ENCODE assay signal across 12 mouse cellular contexts in genomic region chr11:46308271-46308974, GRCm38 (mm10). TPM values are rescaled to one million over a fixed set of nuclear protein-coding genes. Genes with fewer than 3 reads are reported as not detected.
DNase-seq lines count a peak whose midpoint lies in the region; ATAC-seq lines count a peak whose summit lies in the region.
"Had no signal": no experiment of that assay in that cellular context is flagged by ENCODE, and none has a peak within 500 bp of the region (broad histone marks: within the 10 kb centered on the region; RNA-seq: fewer than 3 reads in every experiment).

No protein-coding gene starts in this region.

- 0 out of 2 replicates have a peak overlapping the region, but pooled peaks have one; percentile 93 for H3K27ac ChIP-seq in midbrain, embryonic 13.5 days
- no peak overlapping the region for H3K27ac ChIP-seq in midbrain, embryonic 11.5 days (ENCODE audit: low read depth, low read length)
- no peak overlapping the region for H3K27ac ChIP-seq in hindbrain, embryonic 12.5 days
- no peak overlapping the region for H3K27ac ChIP-seq in neural tube, embryonic 15.5 days (replicated peaks)
- H3K27ac ChIP-seq in kidney, embryonic 15.5 days, result no peak overlapping the region
- H3K27ac ChIP-seq: heart, embryonic 15.5 days; liver, embryonic 14.5 days had no signal

- peaks cover 63% of the 10 kb centered on the region for H3K4me1 ChIP-seq in midbrain, embryonic 13.5 days (replicated peaks)
- H3K4me1 ChIP-seq in midbrain, embryonic 11.5 days (ENCODE audit: control insufficient read depth, insufficient read depth, low read length), result peaks cover 19% of the 10 kb centered on the region
- peaks cover 46% of the 10 kb centered on the region for H3K4me1 ChIP-seq in hindbrain, embryonic 12.5 days
- peaks cover 68% of the 10 kb centered on the region for H3K4me1 ChIP-seq in neural tube, embryonic 15.5 days
- peaks cover 31% of the 10 kb centered on the region for H3K4me1 ChIP-seq in kidney, embryonic 15.5 days

- WGBS in midbrain, embryonic 13.5 days, result 93% methylated on average over 11 of the region's 11 CpGs
- whole genome bisulfite sequencing in midbrain, embryonic 11.5 days, result 95% methylated on average over 11 of the region's 11 CpGs
- WGBS in hindbrain, embryonic 12.5 days, result 91% methylated on average over 11 of the region's 11 CpGs
- WGBS in neural tube, embryonic 15.5 days, result 84% methylated on average over 11 of the region's 11 CpGs
- 83% methylated on average over 11 of the region's 11 CpGs for WGBS in kidney, embryonic 15.5 days

- H3K9me3 ChIP-seq in midbrain, embryonic 13.5 days, result no peaks in the 10 kb centered on the region
- H3K9me3 ChIP-seq in midbrain, embryonic 11.5 days (ENCODE audit: control insufficient read depth, low read length), result no peaks in the 10 kb centered on the region
- H3K9me3 ChIP-seq in hindbrain, embryonic 12.5 days (replicated peaks), result no peaks in the 10 kb centered on the region
- no peaks in the 10 kb centered on the region for H3K9me3 ChIP-seq in neural tube, embryonic 15.5 days (replicated peaks)
- no peaks in the 10 kb centered on the region for H3K9me3 ChIP-seq in kidney, embryonic 15.5 days (replicated peaks)
- H3K9me3 ChIP-seq: heart, embryonic 15.5 days; midbrain, embryonic 12.5 days had no signal

- H3K4me3 ChIP-seq in midbrain, embryonic 13.5 days (replicated peaks), result no peak overlapping the region
- H3K4me3 ChIP-seq in midbrain, embryonic 11.5 days (ENCODE audit: low read depth, low read length), result no peak overlapping the region
- H3K4me3 ChIP-seq in hindbrain, embryonic 12.5 days, result no peak overlapping the region
- H3K4me3 ChIP-seq in neural tube, embryonic 15.5 days (replicated peaks), result no peak overlapping the region
- H3K4me3 ChIP-seq in kidney, embryonic 15.5 days (replicated peaks), result no peak overlapping the region
- H3K4me3 ChIP-seq: heart, embryonic 15.5 days; midbrain, embryonic 12.5 days had no signal

- peaks cover 11% of the 10 kb centered on the region; the same call in 1 of the 2 replicates for H3K36me3 ChIP-seq in midbrain, embryonic 13.5 days
- H3K36me3 ChIP-seq in midbrain, embryonic 11.5 days (ENCODE audit: control insufficient read depth, insufficient read depth, low read length), result no peaks in the 10 kb centered on the region
- H3K36me3 ChIP-seq in hindbrain, embryonic 12.5 days, result 0 out of 2 replicates have a peak, but pooled peaks cover 3% of the 10 kb centered on the region
- H3K36me3 ChIP-seq in neural tube, embryonic 15.5 days, result no peaks in the 10 kb centered on the region
- H3K36me3 ChIP-seq in kidney, embryonic 15.5 days, result no peaks in the 10 kb centered on the region
- H3K36me3 ChIP-seq: heart, embryonic 15.5 days; midbrain, embryonic 12.5 days had no signal

- H3K27me3 ChIP-seq in midbrain, embryonic 13.5 days, result no peaks in the 10 kb centered on the region
- H3K27me3 ChIP-seq in midbrain, embryonic 11.5 days (ENCODE audit: control insufficient read depth, insufficient read depth, low read length), result no peaks in the 10 kb centered on the region
- H3K27me3 ChIP-seq in hindbrain, embryonic 12.5 days, result no peaks in the 10 kb centered on the region
- no peaks in the 10 kb centered on the region for H3K27me3 ChIP-seq in neural tube, embryonic 15.5 days (replicated peaks)
- peaks cover 3% of the 10 kb centered on the region; the same call in 1 of the 2 replicates for H3K27me3 ChIP-seq in kidney, embryonic 15.5 days
- H3K27me3 ChIP-seq: midbrain, embryonic 12.5 days; Patski had no signal

- H3K4me2 ChIP-seq in midbrain, embryonic 13.5 days (replicated peaks), result peak overlapping the region; percentile 88
- H3K4me2 ChIP-seq in midbrain, embryonic 11.5 days, result no peak overlapping the region
- 0 out of 2 replicates have a peak overlapping the region, but pooled peaks have one; percentile 68 for H3K4me2 ChIP-seq in hindbrain, embryonic 12.5 days (replicated peaks)
- peak overlapping the region; percentile 66 for H3K4me2 ChIP-seq in neural tube, embryonic 15.5 days
- H3K4me2 ChIP-seq in kidney, embryonic 15.5 days, result no peak overlapping the region
- H3K4me2 ChIP-seq: heart, embryonic 15.5 days had no signal

- no peak for DNase-seq in midbrain, embryonic 11.5 days (ENCODE audit: low spot score, missing footprints)
- peak; percentile 45 for DNase-seq in adrenal gland, postnatal 25 days
- no peak for DNase-seq in embryo, embryonic 11 days
- no peak for DNase-seq in urinary bladder, postnatal 10 days (ENCODE audit: low spot score)

- no peak for ATAC-seq in midbrain, embryonic 13.5 days
- no peak for ATAC-seq in midbrain, embryonic 11.5 days (ENCODE audit: low FRiP score)
- no peak for ATAC-seq in hindbrain, embryonic 12.5 days (ENCODE audit: low FRiP score)
- no peak for ATAC-seq in neural tube, embryonic 15.5 days (ENCODE audit: low FRiP score)
- no peak for ATAC-seq in kidney, embryonic 15.5 days (replicated peaks; ENCODE audit: low FRiP score)
- ATAC-seq: Patski had no signal

- H3K9ac ChIP-seq in midbrain, embryonic 13.5 days (replicated peaks), result no peak overlapping the region
- no peak overlapping the region for H3K9ac ChIP-seq in midbrain, embryonic 11.5 days (ENCODE audit: low read length)
- no peak overlapping the region for H3K9ac ChIP-seq in hindbrain, embryonic 12.5 days
- H3K9ac ChIP-seq in neural tube, embryonic 15.5 days (replicated peaks), result no peak overlapping the region
- H3K9ac ChIP-seq in kidney, embryonic 15.5 days, result no peak overlapping the region
- H3K9ac ChIP-seq: heart, embryonic 15.5 days; liver, embryonic 14.5 days; midbrain, embryonic 12.5 days had no signal

RNA-seq across cellular contexts. Expression of gene Cyfip2, which starts 4.2 kb away (rescaled TPM):
- polyA plus RNA-seq in midbrain, embryonic 13.5 days (2015; fragmentation: Nextera tagmentation; extraction: Ambion mirVana), result 75.5 and 80.8 TPM in 2 replicates
- 34.0 and 40.4 TPM in 2 replicates for polyA plus RNA-seq in midbrain, embryonic 11.5 days (2014; fragmentation: Nextera tagmentation; extraction: Ambion mirVana)
- 70.2 and 81.2 TPM in 2 replicates for total RNA-seq in adrenal gland, postnatal 25 days (2021)
- 65.1 and 68.3 TPM in 2 replicates for polyA plus RNA-seq in hindbrain, embryonic 12.5 days (2016; fragmentation: Nextera tagmentation; extraction: Ambion mirVana)
- 88.0 and 91.1 TPM in 2 replicates for polyA plus RNA-seq in neural tube, embryonic 15.5 days (2015; fragmentation: Nextera tagmentation; extraction: Ambion mirVana)
- polyA plus RNA-seq in kidney, embryonic 15.5 days (2015; fragmentation: Nextera tagmentation; extraction: Ambion mirVana), result 15.3 and 15.5 TPM in 2 replicates

Comparison
In these comparisons a context has a peak if more than half of its experiments do, and no peak if none do; other contexts are left out.
1. H3K4me2 ChIP-seq: peak in midbrain, embryonic 13.5 days (single experiment), hindbrain, embryonic 12.5 days (single experiment) and neural tube, embryonic 15.5 days (single experiment); none in midbrain, embryonic 11.5 days (single experiment) and kidney, embryonic 15.5 days (single experiment).